11 mouse cellular contexts compared by ENCODE assay signal in genomic region chr13:120096241-120096937, GRCm38 (mm10). TPM values are rescaled to one million over a fixed set of nuclear protein-coding genes. Genes with fewer than 3 reads are reported as not detected.
DNase-seq lines count a peak whose midpoint lies in the region; ATAC-seq lines count a peak whose summit lies in the region.
"Not testable (repeated sequence)": the region's sequence is repeated elsewhere in the genome, so short reads cannot be mapped to it uniquely, and the experiment has no call there.
"Had no signal": no experiment of that assay in that cellular context is flagged by ENCODE, and none has a peak within 500 bp of the region (broad histone marks: within the 10 kb centered on the region; RNA-seq: fewer than 3 reads in every experiment).

No protein-coding gene starts in this region.

- under 1% methylated on average over 26 of the region's 38 CpGs for WGBS in embryonic facial prominence, embryonic 15.5 days
- under 1% methylated on average over 26 of the region's 38 CpGs for WGBS in heart, embryonic 13.5 days
- WGBS in limb, embryonic 12.5 days: under 1% methylated on average over 27 of the region's 38 CpGs
- under 1% methylated on average over 21 of the region's 38 CpGs for WGBS in neural tube, embryonic 11.5 days

- not testable (repeated sequence) for H3K4me1 ChIP-seq in embryonic facial prominence, embryonic 15.5 days; heart, embryonic 13.5 days; limb, embryonic 12.5 days (replicated peaks); neural tube, embryonic 11.5 days (ENCODE audit: control insufficient read depth, insufficient read depth, low read length)

- H3K27me3 ChIP-seq in embryonic facial prominence, embryonic 15.5 days; heart, embryonic 13.5 days (replicated peaks); limb, embryonic 12.5 days; neural tube, embryonic 11.5 days (ENCODE audit: control insufficient read depth, insufficient read depth, low read length): not testable (repeated sequence)

- ATAC-seq in embryonic facial prominence, embryonic 15.5 days (ENCODE audit: insufficient number of reproducible peaks, low FRiP score, low TSS enrichment, low read depth); heart, embryonic 13.5 days (ENCODE audit: extremely low read depth, insufficient number of reproducible peaks, low FRiP score, low TSS enrichment): not testable (repeated sequence)
- ATAC-seq in limb, embryonic 12.5 days (ENCODE audit: insufficient number of reproducible peaks, insufficient read depth, low FRiP score, low TSS enrichment, low read depth): peak; percentile 77
- ATAC-seq in neural tube, embryonic 11.5 days (ENCODE audit: insufficient read depth, low FRiP score, low TSS enrichment): peak; percentile 78

- peak overlapping the region; percentile 27 for H3K4me3 ChIP-seq in embryonic facial prominence, embryonic 15.5 days (replicated peaks)
- peak overlapping the region; percentile 45 for H3K4me3 ChIP-seq in heart, embryonic 13.5 days
- H3K4me3 ChIP-seq in limb, embryonic 12.5 days (replicated peaks): peak overlapping the region; percentile 21; the same call in 1 of the 2 replicates
- not testable (repeated sequence) for H3K4me3 ChIP-seq in neural tube, embryonic 11.5 days (ENCODE audit: low read depth, low read length)

- H3K9me3 ChIP-seq in embryonic facial prominence, embryonic 15.5 days (replicated peaks); heart, embryonic 13.5 days; limb, embryonic 12.5 days; neural tube, embryonic 11.5 days (ENCODE audit: control insufficient read depth, low read length): not testable (repeated sequence)

- H3K27ac ChIP-seq in embryonic facial prominence, embryonic 15.5 days (replicated peaks); heart, embryonic 13.5 days (replicated peaks); limb, embryonic 12.5 days; neural tube, embryonic 11.5 days (ENCODE audit: low read depth, low read length): not testable (repeated sequence)

- not testable (repeated sequence) for H3K36me3 ChIP-seq in embryonic facial prominence, embryonic 15.5 days; heart, embryonic 13.5 days; limb, embryonic 12.5 days; neural tube, embryonic 11.5 days (ENCODE audit: control insufficient read depth, insufficient read depth, low read length)

- DNase-seq in adrenal gland, adult 2 months: peak; percentile 26
- DNase-seq in induced T-regulatory cell, adult 2 months (ENCODE audit: low read depth): peak; percentile 23
- DNase-seq in lung, postnatal 4 days: peak; percentile 4 to 19
- peak; percentile 28 for DNase-seq in neural tube, embryonic 11.5 days (ENCODE audit: low spot score)
- DNase-seq in thymus, postnatal 14 days: peak; percentile 1

- not testable (repeated sequence) for H3K9ac ChIP-seq in embryonic facial prominence, embryonic 15.5 days; heart, embryonic 13.5 days; limb, embryonic 12.5 days (replicated peaks); neural tube, embryonic 11.5 days (ENCODE audit: low read length)

- H3K4me2 ChIP-seq in embryonic facial prominence, embryonic 15.5 days (replicated peaks): peak overlapping the region; percentile 43
- peak overlapping the region; percentile 62 for H3K4me2 ChIP-seq in heart, embryonic 13.5 days
- H3K4me2 ChIP-seq in limb, embryonic 12.5 days: peak overlapping the region; percentile 37
- H3K4me2 ChIP-seq in neural tube, embryonic 11.5 days (ENCODE audit: low read depth): not testable (repeated sequence)

RNA-seq across cellular contexts. Expression of gene Gm20767, which starts 43.7 kb away (rescaled TPM):
- not detected for total RNA-seq in adrenal gland, adult 2 months (2021)
- polyA plus RNA-seq in adrenal gland, adult 2 months (2012; rRNA removed): not detected in 2 replicates
- not detected in 2 replicates for polyA plus RNA-seq in embryonic facial prominence, embryonic 15.5 days (2015; fragmentation: Nextera tagmentation; extraction: Ambion mirVana)
- not detected in 2 replicates for polyA plus RNA-seq in heart, embryonic 13.5 days (2015; fragmentation: Nextera tagmentation; extraction: Ambion mirVana)
- not detected in 2 replicates for polyA plus RNA-seq in limb, embryonic 12.5 days (2016; fragmentation: Nextera tagmentation; extraction: Ambion mirVana)
- not detected in 2 replicates for polyA plus RNA-seq in neural tube, embryonic 11.5 days (2014; fragmentation: Nextera tagmentation; extraction: Ambion mirVana)
- total RNA-seq: adrenal gland, adult 18-20 months; heart, adult 18-20 months; left cerebral cortex, postnatal 14 days had no signal

RNA-seq across cellular contexts. Expression of gene Gm21188, which starts 44.4 kb away (rescaled TPM):
- not detected for total RNA-seq in adrenal gland, adult 2 months (2021)
- 0.16 TPM in 1 of 2 replicates, not detected in the other for polyA plus RNA-seq in adrenal gland, adult 2 months (2012; rRNA removed)
- not detected in 2 replicates for polyA plus RNA-seq in embryonic facial prominence, embryonic 15.5 days (2015; fragmentation: Nextera tagmentation; extraction: Ambion mirVana)
- not detected in 2 replicates for polyA plus RNA-seq in heart, embryonic 13.5 days (2015; fragmentation: Nextera tagmentation; extraction: Ambion mirVana)
- not detected in 2 replicates for polyA plus RNA-seq in limb, embryonic 12.5 days (2016; fragmentation: Nextera tagmentation; extraction: Ambion mirVana)
- not detected in 2 replicates for polyA plus RNA-seq in neural tube, embryonic 11.5 days (2014; fragmentation: Nextera tagmentation; extraction: Ambion mirVana)
- total RNA-seq: left cerebral cortex, postnatal 14 days had no signal
